ENCODE assay signal across 9 mouse cellular contexts in the genomic region with DNA sequence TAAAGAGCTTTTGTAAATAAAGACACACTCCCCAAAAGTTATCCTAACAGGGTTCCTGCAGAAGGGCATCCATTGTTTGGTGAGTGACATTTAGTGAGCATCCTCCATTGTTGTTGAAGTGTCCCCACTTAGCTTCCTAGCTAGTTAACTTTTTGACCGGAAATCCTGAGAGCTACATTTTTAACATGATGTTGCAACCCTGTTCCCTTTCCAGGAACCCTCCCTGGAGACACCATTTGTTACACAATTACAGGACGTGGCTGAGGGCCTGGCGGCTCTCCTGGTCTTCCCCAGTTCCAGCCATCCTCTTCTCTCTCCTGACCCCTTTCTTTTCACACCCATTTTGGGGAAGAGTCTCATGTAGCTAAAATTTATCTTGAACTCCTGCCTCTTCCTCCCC. TPM values are rescaled to one million over a fixed set of nuclear protein-coding genes. Genes with fewer than 3 reads are reported as not detected.
A peak's percentile ranks its signal among the peaks of the same experiment; 100 is the strongest.
DNase-seq lines count a peak whose midpoint lies in the region; ATAC-seq and TF ChIP-seq lines count a peak whose summit lies in the region.
"Had no signal": no experiment of that assay in that cellular context is flagged by ENCODE, and none has a peak within 500 bp of the region (broad histone marks: within the 10 kb centered on the region; RNA-seq: fewer than 3 reads in every experiment).

No protein-coding gene starts in this region.

- DNase-seq in lung, postnatal 10 days = peak; percentile 65
- DNase-seq in Muller cell, postnatal 12 days (ENCODE audit: inconsistent ontology term) = no peak
- no peak for DNase-seq in right cerebral cortex, adult 2 months (ENCODE audit: low spot score in 2 of 2)

- H3K4me1 ChIP-seq in hindbrain, embryonic 12.5 days = peaks cover 21% of the 10 kb centered on the region
- peaks cover 25% of the 10 kb centered on the region for H3K4me1 ChIP-seq in hindbrain, embryonic 16.5 days (ENCODE audit: control insufficient read depth, insufficient read depth, low read depth, low read length)
- peaks cover 13% of the 10 kb centered on the region for H3K4me1 ChIP-seq in embryonic facial prominence, embryonic 12.5 days
- peaks cover 4% of the 10 kb centered on the region for H3K4me1 ChIP-seq in intestine, postnatal 0 days (replicated peaks; ENCODE audit: control insufficient read depth, insufficient read depth, low read length)

- no peak overlapping the region for H3K9ac ChIP-seq in hindbrain, embryonic 12.5 days
- no peak overlapping the region for H3K9ac ChIP-seq in hindbrain, embryonic 16.5 days (ENCODE audit: low read depth, low read length)
- no peak overlapping the region for H3K9ac ChIP-seq in embryonic facial prominence, embryonic 12.5 days
- H3K9ac ChIP-seq in intestine, postnatal 0 days (ENCODE audit: low read depth, low read length) = no peak overlapping the region

- peak overlapping the region; percentile 85; the same call in 1 of the 2 replicates for H3K4me2 ChIP-seq in hindbrain, embryonic 12.5 days (replicated peaks)
- H3K4me2 ChIP-seq in hindbrain, embryonic 16.5 days (ENCODE audit: low read length) = no peak overlapping the region; the same call in 1 of the 2 replicates
- no peak overlapping the region for H3K4me2 ChIP-seq in embryonic facial prominence, embryonic 12.5 days (replicated peaks)
- H3K4me2 ChIP-seq in intestine, postnatal 0 days (replicated peaks; ENCODE audit: low read depth) = peak overlapping the region; percentile 83; the same call in 1 of the 2 replicates

- H3K4me3 ChIP-seq in hindbrain, embryonic 12.5 days = no peak overlapping the region
- H3K4me3 ChIP-seq in hindbrain, embryonic 16.5 days (ENCODE audit: low read length) = no peak overlapping the region
- H3K4me3 ChIP-seq in embryonic facial prominence, embryonic 12.5 days = 0 out of 2 replicates have a peak overlapping the region, but pooled peaks have one; percentile 93
- no peak overlapping the region for H3K4me3 ChIP-seq in intestine, postnatal 0 days (ENCODE audit: low read depth, low read length)

- no peak for TF ChIP-seq CTCF in intestine, postnatal 0 days (IDR thresholded peaks at IDR 0.05; ENCODE audit: low read depth)

- H3K9me3 ChIP-seq in hindbrain, embryonic 12.5 days (replicated peaks) = no peaks in the 10 kb centered on the region
- no peaks in the 10 kb centered on the region for H3K9me3 ChIP-seq in hindbrain, embryonic 16.5 days (ENCODE audit: control insufficient read depth, low read length)
- no peaks in the 10 kb centered on the region for H3K9me3 ChIP-seq in embryonic facial prominence, embryonic 12.5 days
- H3K9me3 ChIP-seq in intestine, postnatal 0 days (ENCODE audit: control insufficient read depth) = no peaks in the 10 kb centered on the region
- H3K9me3 ChIP-seq: G1E had no signal

- H3K27ac ChIP-seq in hindbrain, embryonic 12.5 days = no peak overlapping the region
- no peak overlapping the region for H3K27ac ChIP-seq in hindbrain, embryonic 16.5 days (ENCODE audit: low read depth, low read length)
- H3K27ac ChIP-seq in embryonic facial prominence, embryonic 12.5 days = no peak overlapping the region
- no peak overlapping the region for H3K27ac ChIP-seq in intestine, postnatal 0 days (ENCODE audit: low read depth, low read length)

- H3K36me3 ChIP-seq in hindbrain, embryonic 12.5 days = peaks cover 3% of the 10 kb centered on the region; the same call in 1 of the 2 replicates
- no peaks in the 10 kb centered on the region for H3K36me3 ChIP-seq in hindbrain, embryonic 16.5 days (ENCODE audit: control insufficient read depth, insufficient read depth, low read length)
- H3K36me3 ChIP-seq in embryonic facial prominence, embryonic 12.5 days = peaks cover 6% of the 10 kb centered on the region; the same call in 1 of the 2 replicates
- H3K36me3 ChIP-seq in intestine, postnatal 0 days (ENCODE audit: control insufficient read depth, insufficient read depth) = 0 out of 2 replicates have a peak, but pooled peaks cover 8% of the 10 kb centered on the region

- H3K27me3 ChIP-seq in hindbrain, embryonic 12.5 days = 0 out of 2 replicates have a peak, but pooled peaks cover 4% of the 10 kb centered on the region
- H3K27me3 ChIP-seq in hindbrain, embryonic 16.5 days (replicated peaks; ENCODE audit: control insufficient read depth, insufficient read depth, low read length) = no peaks in the 10 kb centered on the region
- no peaks in the 10 kb centered on the region for H3K27me3 ChIP-seq in embryonic facial prominence, embryonic 12.5 days
- H3K27me3 ChIP-seq in intestine, postnatal 0 days (replicated peaks; ENCODE audit: control insufficient read depth, insufficient read depth, low read length) = no peaks in the 10 kb centered on the region

- 67% methylated on average over 3 of the region's 3 CpGs for WGBS in hindbrain, embryonic 12.5 days
- 65% methylated on average over 3 of the region's 3 CpGs for WGBS in hindbrain, embryonic 16.5 days
- WGBS in embryonic facial prominence, embryonic 12.5 days = 51% methylated on average over 3 of the region's 3 CpGs
- WGBS in intestine, postnatal 0 days = 40% methylated on average over 3 of the region's 3 CpGs

- no peak for ATAC-seq in hindbrain, embryonic 12.5 days (ENCODE audit: low FRiP score)
- no peak for ATAC-seq in hindbrain, embryonic 16.5 days
- ATAC-seq in embryonic facial prominence, embryonic 12.5 days (ENCODE audit: insufficient number of reproducible peaks, insufficient read depth, low FRiP score, low TSS enrichment) = no peak
- ATAC-seq in intestine, postnatal 0 days = no peak
- no peak for ATAC-seq in monocyte, adult 5-6 weeks (replicated peaks; ENCODE audit: insufficient number of reproducible peaks, low FRiP score, low TSS enrichment, poor library complexity, severe bottlenecking)

RNA-seq across cellular contexts. Expression of gene Dpp9, which starts 1.1 kb away (rescaled TPM):
- polyA plus RNA-seq in hindbrain, embryonic 12.5 days (2016; fragmentation: Nextera tagmentation; extraction: Ambion mirVana) = 38.7 and 39.2 TPM in 2 replicates
- polyA plus RNA-seq in hindbrain, embryonic 16.5 days (2015; fragmentation: Nextera tagmentation; extraction: Ambion mirVana) = 21.0 and 29.3 TPM in 2 replicates
- 41.4 and 43.4 TPM in 2 replicates for polyA plus RNA-seq in embryonic facial prominence, embryonic 12.5 days (2016; fragmentation: Nextera tagmentation; extraction: Ambion mirVana)
- polyA plus RNA-seq in intestine, postnatal 0 days (2015; fragmentation: Nextera tagmentation; extraction: Ambion mirVana) = 10.6 and 12.0 TPM in 2 replicates
- 8.4 to 20.3 TPM (median 11.7 TPM) in 3 replicates for total RNA-seq in monocyte, adult 5-6 weeks (2017)

RNA-seq across cellular contexts. Expression of gene Mydgf, which starts 36.1 kb away (rescaled TPM):
- polyA plus RNA-seq in hindbrain, embryonic 12.5 days (2016; fragmentation: Nextera tagmentation; extraction: Ambion mirVana) = 59.2 and 63.0 TPM in 2 replicates
- polyA plus RNA-seq in hindbrain, embryonic 16.5 days (2015; fragmentation: Nextera tagmentation; extraction: Ambion mirVana) = 81.4 and 88.4 TPM in 2 replicates
- polyA plus RNA-seq in embryonic facial prominence, embryonic 12.5 days (2016; fragmentation: Nextera tagmentation; extraction: Ambion mirVana) = 71.0 and 76.2 TPM in 2 replicates
- polyA plus RNA-seq in intestine, postnatal 0 days (2015; fragmentation: Nextera tagmentation; extraction: Ambion mirVana) = 83.5 and 90.5 TPM in 2 replicates
- total RNA-seq in monocyte, adult 5-6 weeks (2017) = 25.0 to 31.5 TPM (median 30.6 TPM) in 3 replicates

RNA-seq across cellular contexts. Expression of gene Fem1a, which starts 36.8 kb away (rescaled TPM):
- polyA plus RNA-seq in hindbrain, embryonic 12.5 days (2016; fragmentation: Nextera tagmentation; extraction: Ambion mirVana) = 19.5 and 19.8 TPM in 2 replicates
- 17.4 and 18.2 TPM in 2 replicates for polyA plus RNA-seq in hindbrain, embryonic 16.5 days (2015; fragmentation: Nextera tagmentation; extraction: Ambion mirVana)
- polyA plus RNA-seq in embryonic facial prominence, embryonic 12.5 days (2016; fragmentation: Nextera tagmentation; extraction: Ambion mirVana) = 15.3 and 15.5 TPM in 2 replicates
- 7.0 and 8.0 TPM in 2 replicates for polyA plus RNA-seq in intestine, postnatal 0 days (2015; fragmentation: Nextera tagmentation; extraction: Ambion mirVana)
- total RNA-seq in monocyte, adult 5-6 weeks (2017) = 13.2 to 22.7 TPM (median 13.6 TPM) in 3 replicates

RNA-seq across cellular contexts. Expression of gene Ticam1, which starts 56.8 kb away (rescaled TPM):
- polyA plus RNA-seq in hindbrain, embryonic 12.5 days (2016; fragmentation: Nextera tagmentation; extraction: Ambion mirVana) = 2.3 and 2.5 TPM in 2 replicates
- polyA plus RNA-seq in hindbrain, embryonic 16.5 days (2015; fragmentation: Nextera tagmentation; extraction: Ambion mirVana) = 1.5 and 1.9 TPM in 2 replicates
- 2.7 and 3.5 TPM in 2 replicates for polyA plus RNA-seq in embryonic facial prominence, embryonic 12.5 days (2016; fragmentation: Nextera tagmentation; extraction: Ambion mirVana)
- polyA plus RNA-seq in intestine, postnatal 0 days (2015; fragmentation: Nextera tagmentation; extraction: Ambion mirVana) = 15.8 and 16.0 TPM in 2 replicates
- total RNA-seq in monocyte, adult 5-6 weeks (2017) = 2.6 to 11.4 TPM (median 3.9 TPM) in 3 replicates

RNA-seq across cellular contexts. Expression of gene Tnfaip8l1, which starts 57.5 kb away (rescaled TPM):
- polyA plus RNA-seq in hindbrain, embryonic 12.5 days (2016; fragmentation: Nextera tagmentation; extraction: Ambion mirVana) = 8.4 and 8.9 TPM in 2 replicates
- polyA plus RNA-seq in hindbrain, embryonic 16.5 days (2015; fragmentation: Nextera tagmentation; extraction: Ambion mirVana) = 9.1 and 9.9 TPM in 2 replicates
- 12.4 and 13.0 TPM in 2 replicates for polyA plus RNA-seq in embryonic facial prominence, embryonic 12.5 days (2016; fragmentation: Nextera tagmentation; extraction: Ambion mirVana)
- 4.6 and 5.1 TPM in 2 replicates for polyA plus RNA-seq in intestine, postnatal 0 days (2015; fragmentation: Nextera tagmentation; extraction: Ambion mirVana)
- total RNA-seq in monocyte, adult 5-6 weeks (2017) = 0.39 to 0.43 TPM in 2 of 3 replicates, not detected in the other

Comparison
In these comparisons a context has a peak if more than half of its experiments do, and no peak if none do; other contexts are left out.
1. H3K4me2 ChIP-seq: peak in hindbrain, embryonic 12.5 days (single experiment) and intestine, postnatal 0 days (single experiment); none in hindbrain, embryonic 16.5 days (single experiment) and embryonic facial prominence, embryonic 12.5 days (single experiment).